Mouse (Mus musculus) 416B (cell line): Measurements from ENCODE around the gene Fcgr1.
"Not testable (repeated sequence)": the region's sequence is repeated elsewhere in the genome, so short reads cannot be mapped to it uniquely, and the experiment has no call there.

Experiments used
- DNase-seq: peaks from one replicate; pipeline ENCODE4 v3.0.0; 2011; ENCODE audit warnings: low read depth

Gene Fcgr1

DNA sequence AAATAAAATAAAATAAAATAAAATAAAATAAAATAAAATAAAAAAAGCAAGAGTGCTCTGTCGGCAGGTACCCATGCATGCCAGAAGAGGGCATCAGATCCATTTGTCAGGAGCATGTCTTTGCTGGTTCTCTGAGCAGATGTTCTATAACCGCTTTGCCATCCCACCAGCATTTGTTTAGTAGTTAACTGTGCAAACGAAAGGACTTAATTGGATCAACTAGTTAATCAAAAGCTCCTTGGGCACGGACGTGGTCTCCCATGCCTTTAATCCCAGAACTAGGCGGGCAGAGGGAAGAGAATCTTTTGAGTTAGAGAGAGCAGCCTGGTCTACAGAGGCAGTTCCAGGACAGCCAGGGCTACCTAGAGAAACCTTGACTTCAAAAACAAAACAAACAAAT lies 33.4 kb upstream of the Fcgr1 start:
- DNase-seq = peak; percentile 56

DNA sequence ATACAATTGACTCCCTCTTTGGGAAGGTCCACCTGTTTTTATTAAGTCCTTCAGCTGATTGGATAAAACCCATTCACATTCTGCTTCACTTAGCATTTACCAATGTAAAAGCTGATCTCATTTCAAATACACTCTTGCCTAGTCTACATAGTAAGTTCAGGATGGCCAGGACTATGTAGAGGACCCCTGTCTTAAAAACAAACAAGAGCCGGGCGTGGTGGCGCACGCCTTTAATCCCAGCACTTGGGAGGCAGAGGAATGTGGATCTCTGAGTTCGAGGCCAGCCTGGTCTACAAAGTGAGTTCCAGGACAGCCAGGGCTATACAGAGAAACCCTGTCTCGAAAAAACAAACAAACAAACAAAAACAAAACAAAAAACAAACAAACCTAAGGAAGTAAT lies 30.0 kb upstream of the Fcgr1 start:
- not testable (repeated sequence) for DNase-seq

DNA sequence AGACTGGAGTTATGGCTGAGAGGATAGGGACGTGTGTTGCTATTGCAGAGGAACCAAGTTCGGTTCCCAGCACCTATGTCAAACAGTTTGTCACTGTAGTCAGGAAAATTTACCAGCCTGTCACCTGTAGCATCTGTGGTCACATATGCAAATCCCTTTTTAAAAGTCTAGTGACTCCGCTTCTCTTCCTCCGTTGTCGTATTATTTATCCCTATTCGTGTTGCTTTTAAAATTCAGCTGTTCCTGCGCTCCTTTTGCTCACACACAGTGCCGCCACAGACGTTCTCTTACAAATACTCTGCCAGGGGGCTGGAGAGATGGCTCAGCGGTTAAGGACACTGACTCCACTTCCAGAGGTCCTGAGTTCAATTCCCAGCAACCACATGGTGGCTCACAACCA lies 28.8 kb upstream of the Fcgr1 start:
- no peak for DNase-seq

DNA sequence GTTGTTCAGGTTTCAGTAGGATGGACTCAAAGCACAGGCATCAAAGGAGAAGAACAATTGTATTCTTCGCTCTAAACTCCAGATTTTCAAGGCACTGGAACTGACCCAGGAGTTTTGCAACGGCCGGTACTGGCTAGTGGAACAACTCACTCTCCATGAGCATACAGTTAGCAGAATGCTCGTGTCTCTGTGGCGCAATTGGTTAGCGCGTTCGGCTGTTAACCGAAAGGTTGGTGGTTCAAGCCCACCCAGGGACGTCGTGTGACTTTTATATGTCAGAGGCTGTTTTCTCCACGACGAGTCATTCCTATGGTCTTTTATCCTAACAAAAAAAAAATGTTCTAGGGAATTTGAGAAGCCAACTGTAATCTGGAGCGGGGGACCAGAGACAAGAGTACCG lies 28.1 kb upstream of the Fcgr1 start:
- DNase-seq = no peak

DNA sequence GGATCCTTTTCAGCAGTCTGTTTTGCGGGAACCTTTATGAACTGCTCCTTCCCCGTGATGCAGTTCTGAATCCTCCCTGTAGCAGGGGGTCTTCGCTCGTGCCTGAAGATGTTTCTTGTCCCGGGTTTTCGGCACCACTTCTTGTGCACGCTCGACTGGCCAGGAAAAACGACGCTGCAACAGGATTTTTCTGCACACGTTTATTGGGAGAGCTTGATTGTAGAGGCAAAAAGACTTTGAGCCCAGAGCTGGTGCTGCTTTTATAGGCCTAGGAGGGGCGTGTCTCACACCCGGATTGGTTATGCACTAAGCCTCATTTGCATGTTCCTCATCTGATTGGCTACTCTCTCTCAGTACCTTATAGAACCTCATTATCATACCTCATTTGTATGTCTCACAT lies 26.2 kb upstream of the Fcgr1 start:
- not testable (repeated sequence) for DNase-seq

DNA sequence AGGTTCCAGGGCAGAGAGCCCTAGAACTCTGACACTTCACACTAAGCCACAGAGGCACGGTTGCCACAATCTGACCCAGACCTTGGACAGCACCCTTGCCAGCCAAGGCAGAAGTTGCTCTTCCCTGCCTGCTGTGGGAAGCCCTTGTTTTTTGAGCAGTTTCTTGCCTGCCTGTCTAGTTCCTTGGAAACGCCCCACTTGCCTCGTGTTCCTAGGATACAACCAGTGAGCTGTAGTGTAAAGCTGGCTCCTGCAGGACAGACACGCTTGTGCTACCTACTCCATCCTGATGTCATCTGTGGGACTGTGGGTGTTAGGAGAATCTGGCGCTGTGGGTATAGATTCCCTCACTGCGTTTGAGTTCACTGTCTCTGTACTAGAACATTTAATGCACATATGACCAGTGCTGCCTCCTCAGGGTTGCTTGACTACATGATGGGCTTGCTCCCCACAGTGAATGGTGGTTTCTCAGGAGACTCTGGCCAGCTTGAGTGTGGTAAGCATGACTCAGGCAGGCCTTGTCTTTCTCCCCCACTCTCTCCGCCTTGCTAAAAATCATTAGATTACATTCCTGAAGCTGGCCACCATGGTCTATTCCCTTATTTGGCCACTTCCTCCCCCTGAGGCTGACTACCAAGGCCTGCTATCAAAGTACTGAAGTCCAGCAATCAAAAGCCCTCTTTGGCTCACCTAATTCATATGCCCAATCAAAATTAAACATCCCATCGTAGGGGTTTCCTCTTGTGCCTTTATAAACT lies 18.8 kb upstream of the Fcgr1 start:
- peak; percentile 42 for DNase-seq

DNA sequence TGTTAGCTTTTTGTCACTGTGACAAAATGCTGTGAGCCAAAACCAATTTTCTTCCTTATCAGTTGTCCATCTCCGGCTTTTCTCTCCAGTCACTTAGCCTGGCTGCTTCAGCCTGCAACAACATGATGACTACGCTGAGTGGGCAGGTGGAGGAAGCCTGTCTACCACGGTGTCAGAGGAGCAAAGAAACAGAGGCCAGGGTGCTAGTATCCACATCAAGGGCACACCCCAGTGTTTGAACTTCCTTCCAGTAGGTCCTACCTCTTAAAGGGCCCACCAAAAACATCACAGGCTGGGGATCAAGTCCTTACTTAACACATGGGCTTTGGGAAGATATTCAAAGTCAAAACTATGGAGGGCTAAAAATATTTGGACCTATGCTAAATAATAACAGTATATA lies 15.7 kb upstream of the Fcgr1 start:
- DNase-seq = no peak

DNA sequence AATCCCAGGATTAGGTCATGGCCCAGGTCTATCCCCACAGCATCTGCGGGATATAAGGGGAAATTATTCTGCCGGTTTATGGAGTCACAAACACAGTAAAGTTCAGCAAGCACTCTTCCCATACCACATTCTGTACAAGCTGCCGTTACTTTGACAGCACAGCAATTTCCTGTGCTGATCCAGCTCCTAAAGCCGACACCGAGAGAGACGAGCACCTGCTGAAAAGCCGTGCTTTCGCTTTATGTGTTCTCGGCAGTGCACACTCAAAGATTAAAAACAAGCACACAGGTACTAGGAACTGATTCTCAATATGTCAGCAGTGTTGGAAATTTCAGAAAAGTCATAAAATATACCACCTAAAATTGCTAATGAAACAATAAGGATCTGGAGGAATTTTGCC lies 12.7 kb upstream of the Fcgr1 start:
- DNase-seq = no peak

DNA sequence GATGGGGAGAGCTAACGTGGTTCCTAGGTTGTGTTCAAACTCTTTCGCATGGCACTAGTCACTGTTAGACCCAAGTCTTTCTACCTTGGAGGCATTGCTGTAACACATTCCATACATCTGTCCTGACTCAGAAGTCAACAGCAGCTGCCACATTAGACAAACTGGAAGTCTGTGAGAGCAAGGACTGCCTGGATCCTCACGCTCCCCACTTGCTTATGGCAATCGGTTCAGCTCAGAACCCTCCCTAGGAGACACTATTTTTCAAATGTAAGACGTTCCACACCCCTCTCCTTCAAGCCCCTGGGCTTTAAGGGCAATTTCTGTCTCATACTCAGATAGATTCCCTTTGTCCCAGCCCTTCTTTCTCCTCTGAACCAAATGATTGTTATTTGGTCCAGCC lies 8.3 kb upstream of the Fcgr1 start:
- no peak for DNase-seq

DNA sequence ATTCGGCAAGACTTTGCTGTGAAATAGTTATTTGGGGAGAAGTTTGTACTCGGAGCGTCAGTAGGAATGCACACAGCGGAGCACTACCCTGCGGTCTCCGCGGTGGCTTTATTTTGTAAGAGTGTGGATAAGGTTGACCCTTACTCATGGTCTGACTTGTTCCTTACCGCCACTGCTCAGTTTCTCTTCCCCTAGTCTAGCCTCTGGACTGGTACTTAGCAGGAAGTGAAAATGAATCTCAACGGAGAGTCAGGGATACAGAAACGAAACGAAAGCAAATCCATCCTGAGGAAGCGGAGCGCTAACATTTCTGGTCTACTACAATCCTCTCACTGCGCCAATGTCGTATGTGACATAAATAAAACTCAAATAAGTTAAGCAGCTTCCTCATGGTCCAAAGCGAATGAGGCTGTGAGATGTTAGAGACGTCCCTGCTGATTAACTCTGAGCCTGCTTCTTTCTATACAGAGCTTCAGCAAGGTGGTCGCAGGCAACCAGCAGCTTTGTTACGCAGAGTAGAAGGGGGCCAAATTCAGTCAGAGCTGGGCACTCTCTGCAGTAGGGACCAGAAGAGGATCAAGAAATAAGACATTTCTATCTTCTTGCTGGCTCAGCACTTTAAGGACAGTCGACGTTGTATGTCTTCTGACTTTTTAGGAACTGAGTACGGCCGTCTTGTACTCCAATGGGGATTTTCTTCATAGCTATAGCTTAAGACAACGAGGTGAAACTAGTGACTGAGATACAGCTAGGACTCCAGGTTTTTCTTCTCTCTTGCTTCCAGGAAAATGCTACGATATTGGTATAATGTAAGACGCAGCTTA lies 7.1 kb upstream of the Fcgr1 start:
- no peak for DNase-seq

DNA sequence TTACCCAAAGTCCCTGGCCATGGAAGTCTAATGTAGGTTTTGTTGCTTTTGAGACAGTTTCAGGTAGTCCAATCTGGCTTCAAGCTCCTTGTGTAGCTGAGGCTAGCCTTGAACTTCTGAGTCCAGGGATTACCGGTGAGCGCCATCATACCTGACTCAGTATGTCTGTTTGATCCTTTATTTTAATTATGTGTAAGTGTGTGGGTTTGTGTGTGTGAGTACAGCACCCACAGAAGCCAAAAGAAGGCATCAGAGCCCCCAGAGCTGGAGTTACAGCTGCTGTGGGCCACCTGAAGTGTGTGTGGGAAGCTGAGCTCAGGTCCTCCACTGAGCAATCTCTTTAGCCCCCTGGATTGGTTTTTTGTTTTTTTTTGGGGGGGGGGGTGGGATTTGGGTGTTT lies 5.8 kb upstream of the Fcgr1 start:
- no peak for DNase-seq

DNA sequence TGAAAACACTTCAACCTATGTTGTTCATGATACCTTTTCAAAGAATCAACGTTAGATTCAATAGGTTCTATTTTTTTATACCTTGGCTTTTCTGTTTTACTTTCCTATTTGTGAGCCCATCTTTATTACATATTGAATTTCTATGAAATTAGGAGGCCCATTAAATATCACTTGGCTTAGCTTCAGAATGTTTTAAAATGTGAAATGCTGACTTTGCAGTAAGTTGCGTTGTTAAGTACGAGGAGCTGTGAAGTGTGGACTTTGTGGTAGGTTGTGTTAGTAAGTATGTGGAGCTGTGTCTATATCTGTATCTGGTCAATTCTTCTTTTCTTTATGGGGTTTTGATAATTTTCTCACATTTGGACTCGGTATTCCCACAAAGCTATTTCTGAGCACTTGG lies 4.6 kb upstream of the Fcgr1 start:
- DNase-seq = no peak

DNA sequence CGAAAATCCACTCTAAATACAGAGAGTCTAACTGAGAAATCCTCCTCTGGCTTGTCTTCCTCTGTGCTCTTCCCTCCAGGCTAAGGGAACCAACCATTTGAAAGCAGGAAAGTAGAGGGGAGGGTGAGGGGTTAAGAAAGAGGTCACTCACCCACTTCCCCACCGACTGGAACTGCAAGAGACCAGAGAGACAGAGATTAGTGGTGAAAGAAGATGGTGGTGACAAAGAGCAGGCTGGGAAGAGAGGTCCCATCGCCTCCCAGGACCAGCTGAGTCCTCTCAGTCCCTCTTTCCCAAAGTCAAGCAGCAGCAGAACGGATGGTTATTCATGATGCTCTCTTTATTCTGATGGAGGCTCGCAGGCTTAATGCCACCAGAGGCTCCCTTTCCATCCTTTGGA lies 401 bp downstream of the Fcgr1 start:
- DNase-seq = no peak

DNA sequence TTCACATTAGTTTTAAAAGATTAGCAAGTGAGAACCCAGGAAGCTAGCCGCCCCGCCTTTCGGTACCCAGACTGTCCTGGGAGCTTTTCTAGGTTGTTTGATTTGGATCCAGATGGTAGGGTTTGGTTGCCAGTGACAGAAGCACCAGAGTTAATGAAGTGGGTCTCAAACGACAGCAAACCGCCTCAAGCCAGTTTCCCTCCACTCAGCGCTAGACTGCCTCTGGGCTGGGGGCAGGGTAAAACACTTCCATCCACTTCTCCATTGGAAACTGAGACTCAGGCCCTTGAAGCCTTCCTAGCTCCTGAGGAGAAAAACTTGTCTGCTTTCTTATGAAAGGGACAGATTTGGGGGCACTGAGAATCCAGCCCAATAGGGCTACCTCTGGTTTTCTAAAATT lies 1.1 kb downstream of the Fcgr1 start:
- no peak for DNase-seq

DNA sequence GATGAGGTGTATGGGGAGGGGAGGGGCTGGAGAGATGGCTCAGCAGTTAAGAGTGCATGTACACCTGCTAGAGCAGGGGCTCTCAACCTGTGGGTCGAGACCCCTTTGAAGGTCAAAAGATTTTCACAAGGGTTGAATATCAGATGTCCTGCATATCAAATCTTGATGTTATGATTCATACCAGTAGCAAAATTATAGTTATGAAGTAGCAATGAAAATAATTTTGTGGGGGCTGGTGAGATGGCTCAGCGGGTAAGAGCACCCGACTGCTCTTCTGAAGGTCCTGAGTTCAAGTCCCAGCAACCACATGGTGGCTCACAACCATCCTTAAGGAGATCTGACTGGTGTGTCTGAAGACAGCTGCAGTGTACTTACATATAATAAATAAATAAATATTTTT lies 3.0 kb downstream of the Fcgr1 start:
- not testable (repeated sequence) for DNase-seq

DNA sequence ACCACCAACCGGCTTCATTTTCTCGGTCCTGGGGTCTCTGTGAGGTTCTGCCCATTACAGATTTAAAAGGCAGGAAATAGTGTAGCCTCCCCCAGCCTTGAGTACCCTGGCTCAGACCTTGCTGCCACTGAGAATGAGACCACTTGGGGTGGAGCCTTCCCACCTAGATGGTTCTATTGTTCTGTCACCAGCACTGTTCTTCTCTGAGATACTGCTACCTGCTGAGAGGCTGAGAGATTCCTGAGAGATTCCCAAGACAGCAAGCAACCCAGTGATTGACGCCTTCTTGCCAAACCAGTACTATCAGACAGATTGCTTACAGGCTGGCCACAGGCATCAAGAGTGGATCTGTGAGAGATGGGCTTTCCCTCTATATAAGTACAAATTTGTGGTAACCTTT lies 4.6 kb downstream of the Fcgr1 start:
- no peak for DNase-seq

DNA sequence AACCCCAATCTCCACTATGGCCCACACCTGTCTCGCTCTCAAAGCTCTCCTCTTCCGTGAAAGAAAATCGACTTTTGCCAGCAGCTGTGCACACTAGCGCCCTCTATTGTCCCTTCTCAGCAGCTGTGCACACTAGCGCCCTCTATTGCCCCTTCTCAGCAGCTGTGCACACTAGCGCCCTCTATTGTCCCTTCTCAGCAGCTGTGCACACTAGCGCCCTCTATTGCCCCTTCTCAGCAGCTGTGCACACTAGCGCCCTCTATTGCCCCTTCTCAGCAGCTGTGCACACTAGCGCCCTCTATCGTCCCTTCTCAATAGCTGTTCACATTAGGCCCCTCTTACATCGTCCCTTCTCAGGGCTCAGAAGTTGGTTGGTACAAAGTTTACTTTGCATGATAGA lies 6.4 kb downstream of the Fcgr1 start:
- DNase-seq = not testable (repeated sequence)

DNA sequence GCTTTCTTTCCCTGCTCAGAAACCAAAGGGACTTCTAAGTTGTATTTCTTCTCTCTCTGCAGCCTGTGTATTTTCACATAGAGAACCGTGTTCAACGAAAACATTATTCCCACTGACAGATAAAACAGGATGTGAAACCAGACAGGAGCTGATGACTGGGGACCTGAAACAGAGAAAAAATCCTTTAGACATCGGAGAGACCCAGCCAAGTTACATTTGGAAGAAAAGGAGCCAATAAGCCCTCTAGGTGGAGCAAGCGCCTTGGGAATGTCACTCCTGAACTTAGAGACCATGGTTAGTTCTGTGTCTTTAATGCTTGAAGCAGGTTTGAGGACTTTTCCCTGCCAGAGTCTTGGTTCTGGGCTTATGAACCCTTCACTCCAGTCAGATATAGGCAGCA lies 9.3 kb downstream of the Fcgr1 start:
- peak; percentile 58 for DNase-seq

DNA sequence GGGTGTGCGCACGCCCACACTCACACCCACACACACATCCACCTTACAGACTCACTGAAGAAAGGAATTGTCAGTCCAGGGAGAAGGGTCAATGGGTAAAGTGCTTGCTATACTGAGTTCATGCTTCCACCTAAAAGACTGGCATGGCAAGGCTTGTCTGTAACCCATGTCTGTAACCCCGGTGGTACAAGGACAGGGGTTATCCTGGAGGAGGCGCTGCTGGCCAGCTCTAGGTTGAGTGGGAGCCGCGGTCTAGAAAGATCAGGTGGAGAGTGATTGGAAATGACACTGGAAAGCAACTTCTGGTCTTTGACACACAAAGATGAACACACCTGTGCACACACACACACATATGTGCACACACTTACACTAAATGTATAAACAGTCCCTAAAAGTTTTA lies 13.1 kb downstream of the Fcgr1 start:
- no peak for DNase-seq

DNA sequence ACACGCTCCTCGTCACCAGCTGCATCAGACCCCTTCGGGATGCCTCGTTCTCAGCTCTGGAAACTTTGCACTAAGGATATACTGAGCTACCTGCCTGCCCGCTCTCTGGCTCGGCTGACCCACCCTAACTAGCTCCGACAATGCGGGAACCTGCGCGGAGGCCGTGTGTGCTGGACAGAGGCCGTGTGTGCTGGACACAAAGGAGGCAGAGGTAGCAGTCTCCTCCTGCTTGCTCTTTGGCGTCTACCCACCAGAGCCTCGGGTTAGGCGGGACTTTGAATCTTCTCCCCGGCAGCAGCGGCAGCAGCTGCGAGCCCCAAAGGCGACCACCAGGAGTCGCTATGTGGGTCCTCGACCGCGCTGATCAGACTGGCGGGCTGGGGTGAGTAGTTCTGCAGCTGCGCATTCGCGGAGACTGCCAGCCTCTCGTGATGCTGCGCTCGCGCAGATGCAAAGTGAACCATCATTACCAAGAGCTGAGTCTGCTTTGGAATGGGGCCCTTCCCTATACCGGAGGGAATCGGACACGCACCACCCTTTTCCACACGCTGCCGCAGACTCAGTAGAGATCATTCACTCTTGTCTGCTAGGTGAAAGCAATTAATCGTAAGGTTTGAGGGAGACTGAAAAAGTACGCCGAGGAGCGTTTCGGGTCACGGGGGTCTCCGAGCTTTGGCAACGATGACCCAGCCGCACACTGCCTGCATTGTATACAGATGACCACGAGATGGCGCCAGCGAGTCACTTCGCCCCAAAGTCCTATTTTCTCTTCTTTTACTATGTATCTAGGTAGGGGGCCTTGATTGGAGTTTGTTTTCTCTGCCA lies 15.8 kb downstream of the Fcgr1 start:
- DNase-seq = peak; percentile 95

DNA sequence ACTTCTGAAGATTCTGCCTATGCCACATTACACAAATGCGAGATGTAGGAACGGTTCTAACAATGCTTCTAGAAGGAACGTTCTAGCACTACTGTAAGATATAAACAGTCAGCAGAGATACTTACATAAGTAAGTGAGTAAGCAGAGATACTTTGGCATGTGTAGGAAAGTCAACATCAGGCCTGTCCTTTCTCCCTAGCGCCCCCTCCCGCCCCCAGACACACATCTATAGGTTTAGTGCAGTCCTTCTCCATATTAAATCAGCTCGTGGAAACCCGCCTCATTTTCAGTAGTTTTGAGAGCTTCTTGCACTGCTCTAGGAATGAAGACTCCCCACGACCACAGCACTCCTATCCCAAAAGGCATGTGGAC lies 16.4 kb downstream of the Fcgr1 start:
- DNase-seq = peak; percentile 90

DNA sequence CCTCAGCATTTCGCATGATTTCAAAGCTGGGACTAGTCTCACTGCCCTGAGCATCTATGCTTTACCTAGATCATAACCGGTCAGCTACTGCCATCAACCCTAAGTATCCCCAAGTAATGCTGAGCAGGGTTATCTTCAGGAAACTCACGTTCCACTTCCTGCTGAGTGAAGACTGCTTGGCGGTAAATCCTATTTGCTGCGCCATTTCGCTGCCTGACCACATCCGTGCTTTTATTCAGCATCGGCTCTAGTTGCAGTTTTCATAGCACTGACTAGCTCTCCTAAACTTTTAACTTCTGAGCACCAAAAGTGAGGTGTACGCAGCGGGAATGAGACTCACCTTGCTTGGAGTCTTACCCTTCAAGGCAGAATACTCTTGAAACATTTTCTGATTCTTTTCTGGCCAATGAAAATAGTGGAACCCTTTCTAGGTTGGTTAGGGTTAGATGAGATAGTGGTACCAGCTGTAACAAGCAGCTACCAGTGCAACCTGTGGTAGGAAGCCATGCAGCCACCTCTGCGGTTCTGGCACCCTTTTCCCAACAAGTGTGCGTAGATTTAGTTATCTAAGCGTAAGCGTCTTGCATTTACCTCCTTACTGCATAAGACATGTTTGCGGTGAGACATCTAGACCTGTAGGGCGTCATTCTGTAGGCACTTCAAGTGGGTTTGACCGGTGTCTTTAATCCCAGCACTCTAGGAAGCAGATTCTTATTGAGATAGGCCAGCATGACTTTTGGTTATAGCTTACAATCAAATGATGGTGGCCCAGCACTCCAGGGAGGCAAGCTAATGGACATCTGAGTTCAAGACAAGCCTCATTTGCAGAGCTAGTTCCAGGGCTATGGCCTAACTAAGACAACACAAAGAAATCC lies 19.9 kb downstream of the Fcgr1 start:
- DNase-seq = peak; percentile 94
